Mouse (Mus musculus): Measurements from ENCODE around the gene Mrtfb.

- TF ChIP-seq CTCF (conservative IDR thresholded peaks at IDR 0.05; ENCODE audit: low read length) (no peak), POU5F1 (IDR thresholded peaks at IDR 0.05; ENCODE audit: borderline replicate concordance, low read length) (no peak)
Observed at GRCm38 (mm10) chr16:13404656-13405055, 148.4 kb downstream of the Mrtfb start.
